Mouse (Mus musculus) embryonic fibroblast, embryonic 13.5 days (primary cell): Measurements from ENCODE around the gene Sh3bp4. TPM values are rescaled to one million over a fixed set of nuclear protein-coding genes. Genes with fewer than 3 reads are reported as not detected.

Experiments used
- H3K27ac ChIP-seq: 2 replicates; pipeline ENCODE4 v1.5.1; 2012; ENCODE audit warnings: low read length, control low read depth, inconsistent platforms; ENCODE audit not compliant: insufficient read depth
- H3K4me1 ChIP-seq: 2 replicates; pipeline ENCODE4 v1.6.1; 2011; ENCODE audit warnings: low read length; ENCODE audit not compliant: control insufficient read depth, insufficient read depth
- H3K4me3 ChIP-seq: 2 replicates; pipeline ENCODE4 v1.5.1; 2011; ENCODE audit warnings: mild to moderate bottlenecking, control low read depth, low read length; ENCODE audit not compliant: insufficient read depth
- CTCF ChIP-seq: IDR thresholded peaks from 2 replicates; pipeline ENCODE4 v1.5.1; 2011; ENCODE audit warnings: mild to moderate bottlenecking, control low read depth, low read length, moderate library complexity, borderline replicate concordance; ENCODE audit not compliant: insufficient read depth
- POLR2A ChIP-seq: IDR thresholded peaks from 2 replicates; pipeline ENCODE4 v1.6.1; 2011; ENCODE audit warnings: low read depth, mild to moderate bottlenecking, control low read depth, low read length, moderate library complexity
- polyA plus RNA-seq: library from polyadenylated mRNA; stranded (reverse); fragments of >200 nt; gene quantifications from 2 replicates; pipeline ENCODE4 v1.2.4, GENCODE M21; 2011; ENCODE audit warnings: low read depth; ENCODE audit not compliant: missing spikeins, insufficient read length

Gene Sh3bp4
- polyA plus RNA-seq = 19.8 and 21.7 TPM in 2 replicates

DNA sequence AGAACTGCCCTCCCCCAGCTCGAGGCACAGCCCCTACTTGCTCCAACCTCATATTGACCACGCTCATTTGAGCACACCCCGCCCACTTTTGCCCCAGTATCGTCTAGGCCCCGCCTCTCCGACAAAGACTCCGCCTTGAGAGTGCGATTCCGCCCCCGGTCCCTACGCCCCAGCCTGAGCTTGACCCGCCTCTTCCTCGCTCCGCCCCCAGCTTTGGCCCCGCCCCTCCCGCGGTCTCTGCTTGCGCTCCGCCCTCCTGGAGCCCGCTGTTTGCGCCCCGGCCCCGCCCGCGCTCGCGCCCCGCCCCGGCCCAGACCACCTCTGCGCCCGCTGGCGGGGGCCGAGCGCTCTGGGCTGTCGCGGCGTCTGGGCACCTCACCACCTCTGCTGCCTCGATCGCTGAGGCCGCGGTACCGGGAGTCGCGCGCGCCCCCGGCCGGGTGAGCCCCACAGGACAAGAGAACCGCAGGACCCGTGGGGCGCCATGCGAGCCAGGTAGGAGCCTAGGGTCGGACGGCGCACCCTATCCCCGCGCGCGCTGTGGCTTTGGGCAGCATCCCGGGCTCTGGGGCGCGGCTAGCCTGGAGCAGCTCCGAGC lies at the start of gene Sh3bp4:
TSS of gene Sh3bp4 (plus strand) at position 313 of the 598 bp plus-strand sequence.
- Histone ChIP-seq H3K4me3 (peak within 1 kb of the TSS; percentile 97), H3K4me1 (peaks cover 9% of the 10 kb centered on the region), H3K27ac (peak within 1 kb of the TSS; percentile 99)
- TF ChIP-seq POLR2A (peak; percentile 66), CTCF (no peak)

DNA sequence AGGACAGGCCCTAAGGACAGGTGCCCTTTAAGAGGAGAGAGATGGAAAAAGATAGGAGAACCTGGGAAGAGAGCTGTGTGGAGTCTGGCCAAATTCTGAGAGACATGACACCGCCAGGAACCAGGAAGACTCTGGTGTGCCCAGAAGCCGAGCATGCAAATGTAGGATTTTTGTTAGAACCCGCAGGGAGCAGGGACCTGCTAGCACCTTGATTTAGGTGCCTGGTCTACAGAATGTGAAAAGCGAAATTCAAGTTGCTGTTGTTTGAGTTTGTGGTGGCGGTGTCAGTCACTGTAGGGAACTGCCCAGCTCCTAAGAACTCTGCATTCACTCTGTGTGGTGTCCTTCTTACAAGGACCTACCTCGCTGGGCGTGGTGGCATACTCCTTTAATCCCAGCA lies 47.2 kb upstream of the Sh3bp4 start:
- no peak overlapping the region for H3K4me3 ChIP-seq
- H3K4me1 ChIP-seq = peaks cover 4% of the 10 kb centered on the region
- no peak overlapping the region for H3K27ac ChIP-seq
- TF ChIP-seq POLR2A (no peak), CTCF (no peak)

DNA sequence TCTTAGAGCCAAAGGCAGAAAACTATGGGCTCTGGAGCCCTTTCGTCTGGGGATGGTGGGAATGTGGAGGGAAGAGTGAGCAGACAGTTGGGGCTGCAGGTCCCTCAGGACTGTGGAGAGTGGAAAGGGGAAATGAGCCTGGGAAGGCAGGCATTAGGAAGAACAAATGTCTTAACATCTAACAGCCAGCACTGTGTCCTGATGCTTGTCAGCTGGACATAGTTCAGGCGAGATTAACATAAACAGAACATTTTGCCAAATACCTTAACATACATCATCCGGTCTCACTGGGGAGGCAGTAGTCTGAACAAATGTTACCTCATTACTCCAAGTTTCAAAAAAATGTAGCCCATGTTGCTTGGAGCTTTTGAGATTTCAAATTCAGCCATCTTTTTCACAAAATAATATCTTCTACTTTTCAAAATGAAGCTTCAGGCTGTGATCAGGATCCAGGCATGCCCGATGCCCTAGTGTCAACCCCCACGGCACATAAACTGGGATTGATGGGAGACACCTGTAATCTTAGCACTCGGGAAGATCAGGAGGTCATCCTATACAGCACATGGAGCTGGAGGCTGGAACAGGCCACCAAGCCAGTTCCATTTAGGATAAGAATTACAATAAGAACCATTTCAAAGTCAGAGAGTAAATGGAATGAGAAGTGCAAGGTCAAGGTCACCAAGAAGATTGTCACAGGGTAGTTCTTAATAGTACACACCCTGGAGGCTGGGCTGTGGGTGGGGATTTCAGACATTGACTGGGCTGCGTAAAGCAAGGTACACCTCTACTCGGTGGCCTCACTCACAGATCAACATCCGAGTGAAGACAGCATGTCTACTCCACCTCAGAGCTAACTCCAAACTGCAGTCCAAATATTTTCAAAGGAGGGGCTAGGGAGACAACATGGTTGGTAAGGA lies 45.3 kb upstream of the Sh3bp4 start:
- TF ChIP-seq CTCF (no peak), POLR2A (no peak)
- Histone ChIP-seq H3K27ac (no peak overlapping the region), H3K4me3 (no peak overlapping the region), H3K4me1 (peaks cover 4% of the 10 kb centered on the region)

DNA sequence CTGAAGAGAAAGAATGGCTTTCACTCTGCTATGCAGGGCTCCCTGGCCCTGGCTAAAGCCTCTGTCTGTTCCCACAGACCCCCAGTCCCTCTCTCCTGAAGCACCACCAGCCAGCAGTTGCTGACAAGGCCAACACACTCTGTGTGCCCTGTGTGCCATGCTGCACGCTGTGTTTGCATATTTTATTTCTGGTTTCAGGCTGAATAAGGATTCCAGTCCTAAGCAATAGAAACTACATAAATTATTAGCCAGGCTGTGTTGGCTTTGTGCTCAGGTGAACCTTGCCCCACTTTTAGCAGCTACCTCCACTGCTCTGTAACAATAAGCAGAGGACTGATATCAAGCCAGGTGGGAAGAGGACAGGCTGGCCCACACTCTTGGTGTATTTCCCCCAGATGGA lies 44.2 kb upstream of the Sh3bp4 start:
- H3K4me3 ChIP-seq = no peak overlapping the region
- TF ChIP-seq CTCF (no peak), POLR2A (no peak)
- H3K27ac ChIP-seq = no peak overlapping the region
- peaks cover 4% of the 10 kb centered on the region for H3K4me1 ChIP-seq

DNA sequence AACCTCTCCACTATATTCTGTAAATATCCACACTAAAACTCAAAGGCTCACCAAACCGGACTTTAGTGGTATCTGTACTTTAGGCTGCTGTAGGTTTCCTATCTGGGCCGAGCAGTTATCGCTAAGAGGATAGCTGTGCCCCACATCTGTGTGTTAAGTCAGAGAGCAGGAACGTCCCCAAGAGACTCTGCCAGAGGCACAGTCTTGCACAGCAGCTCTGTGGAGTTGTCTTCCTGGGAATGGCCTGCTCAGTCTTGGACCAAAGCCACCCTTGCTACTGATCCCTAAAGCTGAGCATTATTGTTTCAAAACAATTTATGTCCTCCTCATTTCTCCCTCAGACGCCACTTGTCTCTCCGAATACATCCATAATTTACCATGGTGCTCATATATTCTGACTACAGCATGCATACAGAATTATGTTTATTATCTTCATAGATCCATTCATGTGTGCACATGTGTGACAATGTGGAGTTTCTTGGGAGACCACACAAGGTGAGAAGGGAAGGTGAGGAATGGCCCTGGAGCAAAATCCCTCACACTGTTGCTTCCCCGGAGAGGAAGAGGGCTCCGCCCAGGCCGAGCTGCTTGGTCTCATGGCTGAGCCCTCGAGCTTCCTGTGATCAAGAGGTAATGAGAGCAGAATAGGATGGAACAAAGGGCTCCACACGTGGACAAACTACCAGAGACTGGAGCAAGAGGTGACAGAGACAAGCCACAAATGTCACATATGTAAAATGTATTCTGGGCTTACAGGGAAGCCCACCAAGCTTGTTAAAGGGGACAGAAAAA lies 40.9 kb upstream of the Sh3bp4 start:
- peaks cover 3% of the 10 kb centered on the region; the same call in 1 of the 2 replicates for H3K4me1 ChIP-seq
- H3K4me3 ChIP-seq = no peak overlapping the region
- no peak overlapping the region for H3K27ac ChIP-seq
- no peak for TF ChIP-seq CTCF
- no peak for TF ChIP-seq POLR2A

DNA sequence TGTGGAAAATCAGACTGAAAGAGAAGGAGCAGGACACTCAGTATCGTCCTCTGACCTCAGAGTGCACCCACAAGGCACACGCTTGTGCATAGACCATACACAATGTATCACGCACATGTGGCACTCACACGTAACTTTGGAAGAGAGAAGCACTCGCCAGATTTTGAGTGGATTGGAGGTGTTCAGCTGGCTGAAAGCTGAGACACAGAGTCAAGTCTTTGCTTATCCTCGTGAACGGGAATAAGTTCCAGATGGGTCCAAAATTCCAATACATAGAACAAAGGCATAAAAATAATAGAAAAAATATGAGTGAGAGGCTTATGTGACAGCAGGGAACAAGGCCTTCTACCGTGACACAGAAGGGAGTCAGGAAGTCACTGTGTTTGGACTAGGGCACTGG lies 36.6 kb upstream of the Sh3bp4 start:
- H3K4me1 ChIP-seq = peaks cover 4% of the 10 kb centered on the region; the same call in 1 of the 2 replicates
- TF ChIP-seq CTCF (no peak), POLR2A (no peak)
- H3K27ac ChIP-seq = peak overlapping the region; percentile 39
- no peak overlapping the region for H3K4me3 ChIP-seq

DNA sequence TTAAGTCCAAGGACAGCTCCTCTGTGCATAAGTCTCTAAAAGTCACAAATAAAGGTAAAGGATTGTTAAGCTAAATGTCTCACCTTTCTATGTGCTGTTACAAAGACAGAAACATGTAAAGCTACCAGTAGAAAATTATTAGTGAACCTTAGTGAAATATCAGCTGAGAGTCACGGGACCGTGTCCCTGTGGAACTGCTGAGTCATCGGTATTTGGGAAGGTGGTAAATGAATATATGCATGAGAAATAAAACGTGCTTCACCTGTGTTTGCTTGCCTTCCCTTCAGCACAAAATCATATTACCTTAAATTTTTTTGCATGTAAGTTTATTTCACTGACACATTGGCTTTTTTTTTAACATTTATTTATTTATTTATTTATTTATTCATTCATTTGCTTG lies 36.2 kb upstream of the Sh3bp4 start:
- Histone ChIP-seq H3K4me3 (no peak overlapping the region), H3K4me1 (peaks cover 4% of the 10 kb centered on the region; the same call in 1 of the 2 replicates), H3K27ac (peak overlapping the region; percentile 39)
- TF ChIP-seq POLR2A = no peak
- TF ChIP-seq CTCF = no peak

DNA sequence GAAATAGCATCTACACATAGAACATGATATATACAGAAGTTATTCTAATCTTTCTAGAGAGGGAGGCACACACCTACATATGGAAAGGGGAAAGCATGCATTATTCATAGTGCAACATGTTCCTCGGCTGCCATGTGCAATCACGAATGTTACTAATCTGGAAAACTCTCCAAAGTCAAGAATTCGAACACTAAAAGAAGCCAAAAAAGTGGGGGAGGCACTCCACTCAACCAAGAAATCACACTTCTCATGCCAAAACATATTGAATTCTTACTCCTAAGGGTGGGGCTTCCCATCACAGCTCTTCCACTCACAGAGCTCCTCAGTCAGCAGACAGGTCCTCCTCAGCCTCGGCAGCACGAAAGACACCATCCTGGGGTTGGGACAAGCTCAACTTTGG lies 35.1 kb upstream of the Sh3bp4 start:
- H3K27ac ChIP-seq = peak overlapping the region; percentile 7; the same call in 1 of the 2 replicates
- TF ChIP-seq CTCF (no peak), POLR2A (no peak)
- peaks cover 4% of the 10 kb centered on the region; the same call in 1 of the 2 replicates for H3K4me1 ChIP-seq
- H3K4me3 ChIP-seq = no peak overlapping the region

DNA sequence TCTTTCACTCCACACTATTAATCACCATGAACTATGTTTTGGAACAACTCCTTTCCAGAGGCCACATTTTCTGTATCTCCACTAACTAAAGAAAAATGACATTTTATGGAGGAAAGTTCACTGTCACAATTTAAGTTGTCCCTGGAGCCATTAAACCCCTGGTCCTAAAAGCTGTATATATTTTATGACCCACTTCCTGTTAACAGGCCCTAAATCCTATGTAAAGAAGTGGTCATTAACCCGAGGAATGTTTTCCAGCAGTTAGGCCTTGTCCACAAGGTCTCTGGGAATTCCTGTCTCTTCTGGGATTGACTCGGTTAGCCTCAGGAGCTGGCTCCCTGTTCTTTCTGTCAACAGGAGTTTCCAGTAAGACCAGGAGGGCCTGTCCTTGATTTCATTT lies 30.4 kb upstream of the Sh3bp4 start:
- Histone ChIP-seq H3K27ac (no peak overlapping the region), H3K4me3 (no peak overlapping the region), H3K4me1 (peaks cover 7% of the 10 kb centered on the region; the same call in 1 of the 2 replicates)
- TF ChIP-seq POLR2A (no peak), CTCF (no peak)
